Comparison of ENCODE assay signal across 9 mouse cellular contexts in genomic region chr2:146835241-146835990, GRCm38 (mm10). TPM values are rescaled to one million over a fixed set of nuclear protein-coding genes. Genes with fewer than 3 reads are reported as not detected.
DNase-seq lines count a peak whose midpoint lies in the region; ATAC-seq and TF ChIP-seq lines count a peak whose summit lies in the region.
"Had no signal": no experiment of that assay in that cellular context is flagged by ENCODE, and none has a peak within 500 bp of the region (broad histone marks: within the 10 kb centered on the region; RNA-seq: fewer than 3 reads in every experiment).

No protein-coding gene starts in this region.

- H3K4me2 ChIP-seq in heart, embryonic 15.5 days, result peak overlapping the region; percentile 56
- H3K4me2 ChIP-seq in hindbrain, embryonic 12.5 days (replicated peaks), result peak overlapping the region; percentile 50
- H3K4me2 ChIP-seq in midbrain, embryonic 16.5 days (ENCODE audit: low read length), result peak overlapping the region; percentile 49

- no peak overlapping the region for H3K27ac ChIP-seq in heart, embryonic 15.5 days
- H3K27ac ChIP-seq in hindbrain, embryonic 12.5 days, result peak overlapping the region; percentile 67
- H3K27ac ChIP-seq in midbrain, embryonic 16.5 days (ENCODE audit: low read length), result peak overlapping the region; percentile 83

- no peak for DNase-seq in heart, postnatal 36 days
- peak; percentile 17 for DNase-seq in brain, embryonic 14.5 days (ENCODE audit: low read depth)
- DNase-seq in left cerebral cortex, postnatal 10 days (ENCODE audit: extremely low spot score in 1 of 2, low spot score in 2 of 2), result no peak
- no peak for DNase-seq in adrenal gland, postnatal 25 days
- no peak for DNase-seq in gastrocnemius, postnatal 10 days

- H3K4me1 ChIP-seq in heart, embryonic 15.5 days (replicated peaks), result peaks cover 27% of the 10 kb centered on the region
- H3K4me1 ChIP-seq in hindbrain, embryonic 12.5 days, result peaks cover 35% of the 10 kb centered on the region
- peaks cover 4% of the 10 kb centered on the region; the same call in 1 of the 2 replicates for H3K4me1 ChIP-seq in midbrain, embryonic 16.5 days (ENCODE audit: control insufficient read depth, insufficient read depth, low read length)

- H3K9ac ChIP-seq in heart, embryonic 15.5 days, result no peak overlapping the region
- H3K9ac ChIP-seq in hindbrain, embryonic 12.5 days, result peak overlapping the region; percentile 49; the same call in 1 of the 2 replicates
- H3K9ac ChIP-seq in midbrain, embryonic 16.5 days (ENCODE audit: low read depth, low read length), result peak overlapping the region; percentile 58

- no peaks in the 10 kb centered on the region for H3K9me3 ChIP-seq in heart, embryonic 15.5 days (replicated peaks)
- H3K9me3 ChIP-seq in hindbrain, embryonic 12.5 days (replicated peaks), result no peaks in the 10 kb centered on the region
- H3K9me3 ChIP-seq in midbrain, embryonic 16.5 days (replicated peaks; ENCODE audit: control insufficient read depth, low read length, poor library complexity, severe bottlenecking), result no peaks in the 10 kb centered on the region

- WGBS in heart, embryonic 15.5 days, result 4% methylated on average over 20 of the region's 20 CpGs
- WGBS in hindbrain, embryonic 12.5 days, result 1% methylated on average over 20 of the region's 20 CpGs
- WGBS in midbrain, embryonic 16.5 days, result 5% methylated on average over 20 of the region's 20 CpGs

- TF ChIP-seq CTCF in brain, embryonic 14.5 days (IDR thresholded peaks at IDR 0.05; ENCODE audit: borderline replicate concordance, extremely low read depth, insufficient read depth, insufficient read length), result no peak

- peaks cover 95% of the 10 kb centered on the region for H3K27me3 ChIP-seq in heart, embryonic 15.5 days
- peaks cover 79% of the 10 kb centered on the region for H3K27me3 ChIP-seq in hindbrain, embryonic 12.5 days
- peaks cover 29% of the 10 kb centered on the region for H3K27me3 ChIP-seq in midbrain, embryonic 16.5 days (ENCODE audit: control insufficient read depth, insufficient read depth, low read depth, low read length)
- H3K27me3 ChIP-seq: CH12.LX had no signal

- ATAC-seq in heart, embryonic 15.5 days (replicated peaks; ENCODE audit: insufficient number of reproducible peaks, insufficient read depth, low FRiP score, low read depth), result no peak
- 0 out of 2 replicates have a peak, but pooled peaks have one; percentile 25 for ATAC-seq in hindbrain, embryonic 12.5 days (ENCODE audit: low FRiP score)
- ATAC-seq in midbrain, embryonic 16.5 days, result 0 out of 2 replicates have a peak, but pooled peaks have one; percentile 20

- H3K4me3 ChIP-seq in heart, embryonic 15.5 days, result peak overlapping the region; percentile 33
- H3K4me3 ChIP-seq in hindbrain, embryonic 12.5 days, result peak overlapping the region; percentile 24
- peak overlapping the region; percentile 28 for H3K4me3 ChIP-seq in midbrain, embryonic 16.5 days (ENCODE audit: low read depth, low read length)

- TF ChIP-seq POLR2A in brain, embryonic 14.5 days (IDR thresholded peaks at IDR 0.05; ENCODE audit: borderline replicate concordance, extremely low read depth, insufficient read depth, insufficient read length, poor library complexity, severe bottlenecking), result no peak

- H3K36me3 ChIP-seq in heart, embryonic 15.5 days, result no peaks in the 10 kb centered on the region
- no peaks in the 10 kb centered on the region for H3K36me3 ChIP-seq in hindbrain, embryonic 12.5 days
- no peaks in the 10 kb centered on the region for H3K36me3 ChIP-seq in midbrain, embryonic 16.5 days (ENCODE audit: control insufficient read depth, insufficient read depth, low read length)

- intact Hi-C loops in heart, postnatal 36 days (cut with DNase I), result loop anchor here (10.0 kb wide), 1 partner anchor 349 kb away; no protein-coding TSS in a partner anchor
- intact Hi-C loops in left cerebral cortex, postnatal 10 days (cut with DNase I), result loop anchor here (5.0 kb wide), 5 partner anchors 113 to 527 kb away; partner anchors contain the start of gene Pax1

RNA-seq across cellular contexts. Expression of gene Kiz, which starts 20.2 kb away (rescaled TPM):
- 27.9 and 30.2 TPM in 2 replicates for polyA plus RNA-seq in heart, embryonic 15.5 days (2015; fragmentation: Nextera tagmentation; extraction: Ambion mirVana)
- total RNA-seq in heart, postnatal 36 days (2021), result 100 to 1,000 TPM in 1 of 2 experiments, 10 to 100 TPM in 1; 94.1 to 107 TPM
- polyA plus RNA-seq in brain, embryonic 14.5 days (2012; rRNA removed), result 12.7 and 14.6 TPM in 2 replicates
- polyA plus RNA-seq in hindbrain, embryonic 12.5 days (2016; fragmentation: Nextera tagmentation; extraction: Ambion mirVana), result 27.6 and 33.2 TPM in 2 replicates
- 27.9 and 28.3 TPM in 2 replicates for polyA plus RNA-seq in midbrain, embryonic 16.5 days (2015; fragmentation: Nextera tagmentation; extraction: Ambion mirVana)
- total RNA-seq in left cerebral cortex, postnatal 10 days (2021), result 10 to 100 TPM; 10.9 to 11.3 TPM
- 42.9 and 51.9 TPM in 2 replicates for total RNA-seq in adrenal gland, postnatal 25 days (2021)
- 10 to 100 TPM; 19.5 to 23.8 TPM for total RNA-seq in gastrocnemius, postnatal 10 days (2021)
